Mouse (Mus musculus) brain, embryonic 18.5 days (tissue): ENCODE results near the gene Smoc2.

Experiments
- DNase-seq: peaks from one replicate; pipeline ENCODE4 v3.0.0-alpha.2; 2012; ENCODE audit warnings: low read depth, low spot score

Smoc2 gene

DNA sequence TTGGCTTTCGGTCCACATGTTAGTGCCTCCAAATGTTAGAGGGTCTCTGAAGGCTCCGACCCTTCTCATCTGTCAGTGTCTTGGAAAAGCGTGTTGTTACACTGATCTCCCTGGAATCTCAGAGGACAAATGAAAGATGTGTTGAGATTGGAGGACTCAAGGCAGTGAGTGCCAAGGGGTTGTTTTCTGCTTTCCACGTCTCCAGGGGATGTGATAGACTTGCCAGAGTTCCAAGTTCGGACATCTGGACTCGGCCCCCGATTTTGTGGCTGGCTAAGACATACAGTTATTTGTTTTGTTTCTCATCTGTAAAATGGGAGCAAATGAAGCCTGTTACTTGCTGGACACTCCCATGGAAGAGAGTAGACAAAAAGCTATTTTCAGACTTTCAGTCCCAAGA is 2.0 kb upstream of the Smoc2 start:
- DNase-seq = no peak

DNA sequence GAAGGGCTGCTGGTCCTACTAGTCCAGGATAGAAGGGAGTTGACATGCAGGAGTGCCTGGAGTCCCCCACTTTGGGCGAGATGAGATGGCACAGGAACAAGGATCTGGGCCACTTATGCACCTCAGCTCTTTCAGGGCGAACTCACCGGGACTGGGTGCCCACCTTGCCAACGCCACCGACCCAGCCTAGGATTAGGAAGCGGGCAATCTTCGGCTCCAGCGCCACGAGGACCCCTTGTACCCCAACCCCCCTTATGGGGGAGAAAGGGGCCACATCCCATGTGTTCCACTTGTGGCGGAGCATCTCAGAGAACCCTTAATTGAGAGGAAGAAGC is 627 bp downstream of the Smoc2 start:
- no peak for DNase-seq

DNA sequence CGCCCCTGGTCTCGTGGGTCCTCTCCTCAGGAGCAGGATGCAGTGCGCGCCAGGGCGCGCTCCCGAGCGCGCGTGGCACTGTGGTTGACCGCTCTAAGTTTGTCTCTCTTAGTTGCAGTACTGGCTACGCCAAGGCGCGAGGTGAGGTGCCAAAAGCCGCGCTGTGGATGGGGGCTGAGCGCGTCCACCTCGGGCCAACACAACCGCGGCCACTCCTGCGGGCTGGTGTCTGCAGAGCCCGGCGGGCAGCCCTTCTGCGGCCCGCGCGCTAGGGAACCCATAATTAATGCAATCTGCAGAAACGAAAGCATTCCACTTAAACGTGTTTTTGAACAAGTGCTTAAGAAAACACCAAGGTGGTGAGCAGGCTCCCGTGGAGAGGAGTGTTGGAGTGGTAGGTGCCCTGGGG is 1.1 kb downstream of the Smoc2 start:
- DNase-seq = no peak

DNA sequence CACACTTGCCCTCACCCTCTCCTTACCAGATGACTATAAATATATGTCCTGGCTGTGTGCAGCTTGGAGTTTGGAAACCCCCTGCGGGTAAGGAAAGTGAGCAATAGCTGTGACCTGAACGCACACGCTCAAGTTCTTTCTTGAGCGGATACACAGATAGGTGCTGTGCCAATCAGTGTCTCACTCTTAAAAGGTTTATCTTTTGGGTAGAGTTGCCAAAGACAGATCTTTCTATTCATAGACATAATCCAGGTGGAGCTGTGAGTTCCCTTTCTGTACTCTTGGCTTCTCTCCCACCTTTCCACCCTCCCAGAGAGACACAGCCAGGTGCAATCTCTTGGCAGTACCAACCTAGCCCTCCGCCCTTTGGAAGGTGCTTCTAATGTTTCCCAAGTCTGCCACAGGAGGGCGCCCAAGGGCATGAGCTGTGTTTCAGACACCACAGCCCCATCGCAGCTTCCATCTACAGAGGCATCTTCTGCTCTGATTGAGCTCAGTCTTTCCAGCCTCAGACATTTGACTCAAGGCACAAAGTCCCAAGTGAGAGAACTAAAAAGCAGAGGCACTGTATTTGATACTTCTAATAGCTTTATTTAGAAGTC is 8.8 kb downstream of the Smoc2 start:
- peak; percentile 40 for DNase-seq

DNA sequence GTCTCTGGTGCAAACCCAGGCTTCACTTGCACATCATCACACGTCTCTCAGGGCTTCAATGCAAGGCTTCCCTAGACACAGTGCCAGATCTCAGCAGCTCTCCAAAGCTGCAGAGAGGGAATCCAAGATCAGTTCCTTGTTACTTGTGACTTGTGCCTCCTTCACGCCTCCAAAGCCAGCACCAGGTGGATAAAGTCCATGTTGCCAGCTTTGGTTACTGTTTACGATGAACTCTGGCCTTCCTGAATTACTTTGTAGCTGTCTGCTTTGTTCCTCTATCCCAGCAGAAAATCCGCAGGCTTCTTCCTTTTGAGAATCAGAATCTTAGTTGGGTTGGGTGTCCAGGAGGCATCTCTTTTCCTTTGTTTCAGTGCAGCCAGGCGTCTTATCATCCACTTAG is 14.3 kb downstream of the Smoc2 start:
- no peak for DNase-seq

DNA sequence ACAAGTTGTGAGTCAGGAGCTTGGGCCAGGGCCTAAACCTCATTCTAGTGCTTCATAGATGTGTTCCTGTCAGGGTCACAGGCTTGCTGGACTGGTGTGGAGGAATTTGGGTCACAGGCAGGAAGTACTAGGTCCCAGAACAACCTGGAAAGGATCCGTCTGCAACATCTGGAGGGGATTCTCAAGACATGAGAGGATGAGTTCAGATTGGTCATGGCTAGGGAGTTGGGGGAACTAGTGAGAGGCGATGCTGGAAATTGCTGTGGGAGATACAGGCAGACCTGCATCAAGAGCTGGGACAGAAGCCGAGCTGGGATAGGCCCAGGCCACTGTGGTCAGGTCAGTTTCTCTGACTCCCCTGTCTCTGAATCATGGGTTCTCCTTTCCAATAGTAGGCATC is 15.8 kb downstream of the Smoc2 start:
- no peak for DNase-seq

DNA sequence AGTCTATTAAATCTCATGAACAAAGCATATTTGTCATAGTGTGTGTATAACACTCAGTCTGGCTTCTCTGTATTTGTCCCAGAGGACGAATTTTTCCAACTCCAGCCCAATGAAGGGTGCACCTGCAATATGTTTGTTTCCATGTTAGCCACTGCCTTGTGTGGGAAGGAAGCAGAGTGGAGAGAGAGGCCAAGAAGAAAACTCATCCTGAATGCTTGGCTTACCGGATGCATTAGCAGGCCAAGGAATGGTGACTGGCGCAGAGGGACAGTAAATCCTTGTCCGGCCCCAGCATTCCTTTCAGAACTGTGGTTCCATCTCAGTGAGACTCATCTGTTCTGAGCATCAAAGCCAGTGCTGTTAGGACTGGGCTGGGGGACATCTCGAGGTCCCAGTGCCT is 21.1 kb downstream of the Smoc2 start:
- no peak for DNase-seq

DNA sequence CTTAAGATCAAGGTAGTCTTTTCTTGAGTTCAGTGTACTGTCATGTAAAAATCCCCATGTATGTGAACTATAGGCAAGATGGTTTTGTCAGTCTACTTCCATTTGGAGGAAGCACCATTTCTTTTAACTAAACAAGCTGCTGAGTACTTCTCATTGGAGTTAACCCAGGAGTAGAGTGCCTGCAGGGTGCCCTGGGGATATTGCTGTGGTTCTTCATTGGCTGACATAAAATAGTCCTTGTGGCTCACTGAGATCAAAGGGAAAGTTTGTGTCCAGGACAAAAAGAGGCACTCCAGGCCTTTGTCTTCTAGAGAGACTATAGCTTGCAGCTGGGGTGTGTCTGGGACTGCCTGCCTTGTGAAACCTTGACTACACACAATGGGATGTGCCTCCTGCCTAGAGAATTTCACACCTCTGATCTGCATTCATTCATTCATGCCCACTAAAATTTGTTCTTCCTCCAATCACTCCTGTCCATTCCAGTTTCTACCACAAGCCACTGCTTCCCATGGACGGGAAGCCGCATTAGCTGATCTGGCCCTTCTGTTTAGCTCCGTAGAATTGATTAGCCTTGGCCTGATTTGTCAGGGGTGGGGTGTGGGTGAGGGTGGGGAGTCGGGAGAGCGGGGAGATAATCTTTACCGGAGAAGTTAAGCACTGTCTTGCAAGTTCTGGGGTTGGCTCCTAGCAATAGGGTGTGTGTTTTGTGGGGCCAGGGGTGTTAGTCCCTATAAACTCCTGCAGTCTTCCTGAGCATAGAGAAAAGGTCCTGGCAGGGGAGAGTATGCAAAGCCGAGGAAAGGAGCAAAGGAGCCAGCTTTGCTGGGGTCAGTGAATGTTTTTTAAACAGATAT is 22.4 kb downstream of the Smoc2 start:
- DNase-seq = no peak

DNA sequence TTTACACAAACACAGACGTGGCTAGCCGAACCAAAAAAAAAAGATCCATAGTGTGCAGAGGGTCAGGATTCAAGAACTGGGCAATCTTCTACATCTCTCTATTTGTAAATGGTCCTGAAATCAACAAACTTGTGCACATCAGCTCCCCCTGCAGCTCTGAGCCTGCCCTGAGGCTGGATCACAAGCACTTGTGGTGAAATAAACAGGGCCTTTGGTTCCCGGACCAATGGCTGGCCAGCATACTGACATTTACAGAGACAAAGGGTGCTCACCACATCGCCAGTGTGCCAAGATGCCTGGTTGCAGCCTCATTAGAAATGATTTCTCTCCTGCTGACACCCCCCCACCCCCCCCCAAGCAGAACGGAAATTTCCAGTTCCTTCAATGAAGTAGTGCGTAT is 23.1 kb downstream of the Smoc2 start:
- no peak for DNase-seq

DNA sequence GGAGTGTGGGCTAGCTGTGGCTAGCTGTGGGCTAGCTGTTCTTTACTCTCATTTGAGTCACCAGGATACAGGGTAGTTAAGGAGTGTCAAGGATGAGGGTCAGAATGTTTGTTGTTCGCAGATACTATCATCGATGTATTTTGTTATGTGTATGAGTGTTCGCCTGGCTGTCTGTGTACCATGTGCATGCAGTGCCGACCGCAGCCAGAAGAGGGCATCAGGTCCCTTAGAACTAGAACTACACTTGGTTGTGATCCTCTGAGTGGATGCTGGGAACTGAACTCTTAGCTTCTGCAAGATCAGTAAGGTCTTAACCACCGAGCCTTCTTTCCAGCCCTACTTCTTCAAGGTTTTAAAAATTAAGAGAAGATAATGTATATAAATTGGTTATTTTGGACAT is 24.4 kb downstream of the Smoc2 start:
- no peak for DNase-seq

DNA sequence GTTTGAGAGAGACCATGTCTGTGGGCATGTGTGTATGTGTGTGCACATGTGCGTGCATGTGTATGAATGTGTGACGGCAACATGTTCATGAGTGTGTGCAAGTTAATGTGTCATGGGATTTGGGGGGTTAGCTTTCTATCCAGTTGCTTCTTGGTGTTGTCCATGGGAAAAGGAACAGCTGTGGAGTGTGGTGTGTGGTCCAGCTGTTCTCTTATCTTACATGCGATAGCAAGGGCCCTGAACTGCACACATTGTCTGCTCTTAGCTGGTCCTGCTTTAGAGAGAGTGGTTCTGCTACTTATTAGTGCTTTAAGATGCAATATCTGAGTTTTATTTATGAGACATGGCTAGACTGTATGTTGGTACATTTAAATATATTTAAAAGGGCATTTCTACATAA is 30.6 kb downstream of the Smoc2 start:
- DNase-seq = no peak

DNA sequence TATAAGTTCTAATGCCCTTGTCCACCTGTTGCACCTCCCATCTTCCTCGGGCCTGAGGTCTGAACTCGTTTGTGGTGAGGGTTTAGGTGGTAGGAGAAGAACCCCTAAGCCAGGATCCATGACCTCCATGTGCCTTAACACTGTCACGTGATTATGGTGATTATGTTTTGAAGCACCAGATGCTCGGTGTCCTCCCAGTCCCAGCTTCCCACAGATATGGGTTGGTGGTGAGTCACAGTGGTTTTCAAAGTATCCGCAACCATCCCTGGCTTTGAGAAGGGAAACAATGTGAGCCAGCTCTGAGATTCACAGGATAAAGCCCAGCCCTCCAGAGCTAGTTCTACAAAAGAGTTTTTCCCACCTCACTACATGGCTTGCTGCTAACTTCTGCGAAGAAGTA is 33.1 kb downstream of the Smoc2 start:
- DNase-seq = no peak

DNA sequence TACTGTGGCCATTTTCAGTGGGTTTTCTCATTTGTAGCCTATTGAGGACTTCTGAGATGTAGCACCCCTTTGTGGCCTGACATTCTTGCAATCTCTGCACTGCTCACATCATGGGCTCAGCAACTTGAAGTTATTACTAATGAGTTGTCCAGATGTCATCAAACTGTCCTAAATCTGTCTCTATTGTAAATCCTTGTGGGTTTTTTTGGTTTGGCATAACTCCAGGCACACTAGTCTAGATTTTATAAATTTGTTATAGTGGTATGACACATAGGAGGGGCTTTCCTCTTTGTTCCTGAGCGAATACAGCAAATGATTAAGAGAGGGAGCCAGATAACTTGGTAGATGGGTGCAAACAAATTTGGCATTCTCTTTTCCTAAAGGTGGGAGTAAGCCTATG is 35.0 kb downstream of the Smoc2 start:
- DNase-seq = no peak

DNA sequence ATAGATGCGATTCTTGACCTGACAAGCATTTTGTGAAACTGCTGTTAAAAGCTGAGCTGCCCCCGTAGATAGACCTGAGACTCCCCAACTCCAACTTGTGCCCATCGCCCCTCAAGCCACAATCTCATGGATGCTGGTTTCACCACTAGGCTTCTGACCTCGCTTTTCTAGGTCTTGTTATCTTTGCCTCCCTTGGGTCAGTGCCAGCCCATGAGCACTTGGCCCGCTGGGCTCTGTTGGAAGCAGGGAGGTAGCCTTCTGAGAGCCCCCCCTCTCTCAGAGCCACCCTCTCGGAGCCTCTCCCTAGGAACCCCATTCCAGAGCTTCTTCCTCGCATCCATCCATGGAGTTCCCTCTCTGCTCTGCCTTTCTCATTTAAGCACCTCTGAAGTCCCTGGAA is 37.2 kb downstream of the Smoc2 start:
- DNase-seq = no peak

DNA sequence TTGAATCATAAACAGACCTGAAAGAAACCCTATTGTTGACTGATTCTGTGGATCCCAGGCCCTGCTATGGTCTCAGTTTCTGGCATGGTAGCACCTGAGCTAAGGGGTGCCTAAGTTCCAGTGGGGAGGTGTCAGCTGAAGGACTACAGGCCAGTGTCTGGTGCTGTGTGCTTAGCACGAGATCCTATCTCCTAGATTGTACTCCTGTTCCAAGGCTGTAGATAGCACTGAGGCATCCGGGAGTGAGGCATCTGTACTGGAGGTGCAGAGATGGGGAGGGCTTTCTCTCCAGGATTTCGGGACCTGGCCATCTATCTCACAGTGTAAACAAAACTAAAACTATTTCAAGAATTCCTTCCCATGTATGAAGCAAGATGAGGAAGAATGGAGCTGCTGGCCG is 38.1 kb downstream of the Smoc2 start:
- no peak for DNase-seq

DNA sequence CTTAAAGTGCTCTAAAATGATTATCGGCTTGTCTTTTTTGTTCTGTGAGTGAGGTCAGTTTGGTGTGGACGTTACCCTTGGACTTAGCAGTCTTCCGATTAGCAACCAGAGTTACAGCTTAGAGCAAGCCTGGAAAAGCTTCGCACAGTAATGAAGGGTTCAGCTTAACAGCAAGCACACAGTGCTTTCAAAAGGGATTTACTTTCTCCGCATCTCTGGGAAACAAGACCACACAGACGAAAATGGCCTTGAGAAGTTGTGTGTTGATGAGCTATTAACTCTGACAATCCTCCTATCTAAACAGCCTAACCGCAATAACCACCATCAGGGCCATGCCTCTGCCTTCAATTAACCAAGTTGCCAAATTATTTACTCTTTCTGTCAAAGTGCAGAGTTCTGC is 46.9 kb downstream of the Smoc2 start:
- DNase-seq = no peak

DNA sequence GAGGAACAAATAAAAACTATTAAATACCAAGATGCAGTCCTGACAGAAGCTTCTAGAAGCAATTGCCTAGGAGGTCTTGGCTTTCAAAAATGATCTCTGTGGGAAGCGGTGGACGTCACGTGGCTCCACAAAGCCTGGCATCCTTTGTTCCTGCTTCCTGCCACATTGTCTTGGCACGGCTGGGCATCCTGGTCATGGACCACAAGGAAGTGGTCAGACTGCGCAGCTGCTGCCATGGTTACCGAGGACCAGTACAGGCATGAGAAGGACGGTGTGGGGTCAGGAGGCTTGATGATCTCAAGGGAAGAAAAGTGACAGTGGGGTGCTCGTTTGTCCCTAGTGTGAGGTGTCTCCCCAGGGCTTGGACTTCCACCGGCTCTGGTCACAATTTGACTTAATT is 48.7 kb downstream of the Smoc2 start:
- no peak for DNase-seq

DNA sequence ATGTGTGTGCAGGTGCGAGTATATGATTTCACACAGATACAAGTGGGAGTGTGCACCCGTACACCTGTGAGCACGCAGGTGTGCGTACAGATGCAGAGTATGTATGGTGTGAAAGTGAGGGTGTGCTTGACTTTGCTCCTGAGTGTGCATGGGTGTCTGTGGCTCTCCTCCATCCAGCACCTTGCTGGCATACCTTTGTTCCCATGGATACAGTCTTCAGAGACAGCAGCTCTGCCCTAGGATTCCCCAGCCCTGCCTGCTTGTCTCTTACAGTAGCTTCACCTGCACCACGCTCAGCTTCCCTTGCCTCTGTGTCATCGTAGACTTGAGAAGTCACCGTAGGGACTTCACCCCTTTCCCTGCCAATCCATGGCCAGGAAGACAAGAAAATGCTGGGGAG is 51.2 kb downstream of the Smoc2 start:
- DNase-seq = no peak

DNA sequence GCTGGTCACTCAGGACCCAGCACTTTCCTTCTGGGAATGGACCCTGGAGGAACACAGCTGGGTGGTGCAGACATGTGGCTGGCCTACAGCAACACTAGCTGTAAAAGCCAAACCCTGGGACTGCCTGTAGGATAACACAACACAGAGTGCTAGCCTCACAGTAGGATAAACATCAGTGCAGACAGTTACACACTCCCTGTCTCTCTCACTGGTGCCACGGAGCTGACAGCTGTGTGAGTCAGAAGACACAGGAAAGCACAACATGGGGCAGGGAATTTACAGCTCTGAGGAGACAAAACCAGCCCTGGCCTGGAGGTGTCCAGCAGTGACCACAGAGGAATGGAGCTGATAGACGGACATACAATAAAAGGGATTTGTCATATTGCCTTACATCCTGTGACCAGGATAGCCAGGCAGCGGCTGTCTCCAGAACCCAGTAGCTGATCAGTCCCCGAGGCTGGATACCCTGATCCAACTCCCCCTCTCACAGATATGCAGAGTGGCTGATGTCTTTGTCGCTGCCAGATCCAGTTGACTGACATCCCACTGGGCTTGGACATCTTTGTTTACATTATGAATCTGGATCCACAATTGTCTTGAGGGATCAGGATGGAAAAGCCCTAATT is 60.7 kb downstream of the Smoc2 start:
- DNase-seq = no peak

DNA sequence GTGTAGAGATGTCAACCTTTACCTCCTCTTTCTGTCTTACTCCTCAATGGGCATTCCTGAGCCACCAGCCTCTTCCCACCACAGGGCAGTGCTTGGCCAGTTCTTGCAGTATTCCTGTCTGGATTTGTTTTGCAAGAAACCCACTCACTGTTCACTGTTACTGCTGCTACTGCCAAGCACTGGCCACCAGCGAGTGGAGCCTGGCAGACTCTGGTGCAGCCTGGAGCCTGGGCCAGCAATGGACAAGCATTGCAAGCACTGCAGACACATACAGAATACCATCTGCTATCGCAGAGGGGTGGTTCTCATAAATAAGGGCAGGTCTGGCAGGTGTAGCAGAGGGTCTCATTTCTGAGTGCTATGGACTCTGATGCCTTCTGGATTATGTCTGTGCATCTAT is 61.4 kb downstream of the Smoc2 start:
- no peak for DNase-seq

DNA sequence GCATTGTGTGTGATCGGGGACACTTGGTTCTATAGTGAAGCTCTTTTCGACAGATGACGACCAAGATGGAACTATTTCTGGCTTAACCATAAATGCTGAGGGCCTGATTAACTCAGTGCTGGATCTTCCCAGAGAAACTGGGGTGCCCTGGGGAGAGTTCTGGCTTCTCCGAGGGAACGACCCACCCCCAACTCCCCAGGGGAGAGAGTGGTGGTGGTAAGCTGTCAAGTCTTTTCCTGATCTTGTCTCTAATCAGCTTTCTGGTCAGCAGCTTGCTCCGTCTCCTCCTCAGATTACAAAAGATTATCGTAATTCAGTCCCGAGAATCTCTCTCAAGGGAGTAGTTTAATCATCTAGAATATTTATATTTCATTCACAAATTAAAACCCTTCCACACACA is 63.2 kb downstream of the Smoc2 start:
- no peak for DNase-seq

DNA sequence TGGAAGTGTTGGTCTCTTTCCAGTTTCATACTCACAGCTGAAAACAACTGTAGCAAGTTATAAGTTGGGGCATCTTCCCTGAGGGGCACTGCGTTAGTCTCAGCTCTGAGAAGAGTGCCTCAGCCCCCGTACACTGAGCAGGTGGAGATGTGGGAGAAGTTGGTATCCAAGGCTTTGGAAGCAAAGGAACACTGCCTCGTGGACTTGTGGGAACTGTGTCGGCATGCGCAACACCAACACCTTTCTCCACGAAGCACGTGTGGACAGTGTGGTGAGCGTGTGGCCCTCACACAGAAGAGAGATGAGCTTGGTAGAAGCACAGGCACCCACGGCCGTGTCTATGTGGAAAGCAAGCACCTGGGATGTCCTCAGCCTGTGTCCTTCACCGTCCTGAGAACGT is 64.1 kb downstream of the Smoc2 start:
- no peak for DNase-seq

DNA sequence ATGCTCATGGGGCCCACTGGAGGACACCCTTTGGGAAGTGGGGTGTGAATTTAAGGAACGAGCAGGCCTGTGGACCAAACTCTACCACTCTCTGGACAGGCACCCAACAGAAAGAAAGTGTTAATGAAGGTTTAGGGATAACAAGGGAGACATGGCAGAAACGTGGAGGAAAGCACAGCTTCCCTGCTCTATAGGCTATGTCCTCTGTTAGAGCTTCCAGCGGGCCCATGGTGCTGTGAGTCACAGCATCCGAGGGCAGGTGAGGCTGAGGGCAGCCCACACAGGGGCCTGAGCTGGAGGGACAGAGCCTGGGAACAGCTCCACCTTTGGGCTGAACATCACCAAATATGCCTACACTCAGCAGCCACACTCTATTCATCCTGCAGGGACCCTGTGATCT is 66.2 kb downstream of the Smoc2 start:
- no peak for DNase-seq
